Mouse (Mus musculus) bone marrow macrophage, adult 2 months (primary cell): ENCODE measurements at regions not wholly inside any gene's neighbourhood (a gene's known extent, or its start where the extent isn't known, plus 50 kb on each side); places are given as distances from the start of the nearest gene placed in this dataset.

Source experiments
- CTCF ChIP-seq: IDR thresholded peaks from 2 replicates; pipeline ENCODE4 v1.5.1; 2012; ENCODE audit warnings: low read depth, mild to moderate bottlenecking, low read length, moderate library complexity
- POLR2A ChIP-seq: IDR thresholded peaks from 2 replicates; pipeline ENCODE4 v1.6.1; 2012; ENCODE audit warnings: mild to moderate bottlenecking, low read depth, low read length, borderline replicate concordance

DNA sequence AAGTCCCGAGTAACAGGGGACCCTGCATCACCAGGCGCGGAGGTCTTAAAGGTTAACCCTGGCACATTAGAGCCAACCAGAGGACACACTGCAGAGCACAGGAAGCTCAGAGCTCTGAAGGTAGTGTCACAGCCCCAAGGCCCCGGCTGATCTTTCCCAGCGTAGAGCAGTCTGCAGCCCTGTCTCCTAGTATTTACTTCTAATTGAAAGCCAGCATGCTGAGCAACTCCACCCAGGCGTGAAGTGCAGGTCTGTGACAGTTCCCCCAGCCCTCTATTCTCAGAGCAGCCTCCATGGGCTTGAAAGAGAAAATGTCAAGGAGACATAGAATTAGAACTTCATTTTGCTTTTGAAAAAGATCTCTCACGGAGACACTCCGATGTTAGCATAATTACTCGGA is 187.0 kb upstream of the Rybp start:
- no peak for TF ChIP-seq POLR2A
- TF ChIP-seq CTCF = no peak
